Mouse (Mus musculus) right cerebral cortex, postnatal 4 days (tissue): ENCODE results near the gene Snapin.

Experiments
- DNase-seq: peaks from one replicate; pipeline ENCODE4 v3.0.0-alpha.2; 2022

The Snapin gene

DNA sequence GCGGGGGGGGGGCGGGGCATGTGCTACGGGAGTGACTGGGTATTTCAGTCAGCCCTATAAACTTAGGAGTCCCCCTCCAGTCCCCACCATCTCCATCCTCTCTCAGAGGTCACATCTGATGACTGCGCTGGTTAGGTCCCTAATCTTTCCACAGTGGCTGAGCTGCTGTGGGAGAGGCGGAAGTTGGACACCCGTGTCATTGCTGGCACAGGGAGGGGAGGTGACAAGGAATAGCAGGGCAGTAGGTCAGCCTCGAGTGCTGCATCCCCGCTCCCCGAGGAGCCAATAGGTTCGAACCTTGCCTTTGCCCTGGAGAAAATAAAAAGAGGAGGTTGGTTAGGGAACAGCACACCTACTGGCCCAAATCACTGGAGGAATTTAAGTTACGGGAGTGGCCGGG, 40.0 kb downstream of the Snapin start:
- no peak for DNase-seq

DNA sequence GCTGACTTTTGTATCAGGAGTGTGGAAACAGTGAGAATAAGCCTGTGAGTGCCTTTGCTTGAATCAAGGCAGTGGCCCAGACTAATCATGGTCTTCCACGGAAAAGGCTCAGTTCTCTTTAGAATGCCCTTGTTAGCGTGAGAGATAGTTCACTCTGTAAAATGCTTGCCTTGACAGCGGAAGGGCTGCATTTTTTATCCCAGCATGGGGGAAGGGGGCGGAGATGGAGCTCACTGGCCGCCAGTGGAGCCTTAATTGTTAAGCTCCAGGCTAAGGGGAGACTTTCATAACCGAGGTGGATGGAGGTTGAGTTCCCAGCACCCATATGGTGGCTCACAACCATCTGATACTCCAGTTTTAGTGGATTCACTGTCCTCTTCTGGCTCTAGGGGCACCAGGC, 42.2 kb downstream of the Snapin start:
- no peak for DNase-seq

DNA sequence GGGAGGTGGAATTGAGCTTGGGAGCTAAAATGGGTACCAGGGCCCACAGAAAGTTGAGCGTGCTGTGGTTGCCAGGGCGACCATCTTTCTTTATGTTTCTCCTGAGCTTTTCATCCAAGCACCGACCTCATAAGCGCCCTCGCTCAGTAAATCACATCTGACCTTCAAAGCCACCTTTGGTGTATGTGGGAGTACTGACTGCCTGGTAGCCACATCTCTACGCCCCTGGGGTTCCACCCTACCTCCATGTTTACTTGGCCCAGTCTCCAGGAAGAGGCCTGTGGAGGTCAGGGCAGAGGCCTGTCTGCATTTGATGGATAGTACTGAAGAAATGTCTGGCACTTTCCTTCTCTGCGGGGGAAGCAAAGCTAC, 43.7 kb downstream of the Snapin start:
- peak; percentile 7 for DNase-seq

DNA sequence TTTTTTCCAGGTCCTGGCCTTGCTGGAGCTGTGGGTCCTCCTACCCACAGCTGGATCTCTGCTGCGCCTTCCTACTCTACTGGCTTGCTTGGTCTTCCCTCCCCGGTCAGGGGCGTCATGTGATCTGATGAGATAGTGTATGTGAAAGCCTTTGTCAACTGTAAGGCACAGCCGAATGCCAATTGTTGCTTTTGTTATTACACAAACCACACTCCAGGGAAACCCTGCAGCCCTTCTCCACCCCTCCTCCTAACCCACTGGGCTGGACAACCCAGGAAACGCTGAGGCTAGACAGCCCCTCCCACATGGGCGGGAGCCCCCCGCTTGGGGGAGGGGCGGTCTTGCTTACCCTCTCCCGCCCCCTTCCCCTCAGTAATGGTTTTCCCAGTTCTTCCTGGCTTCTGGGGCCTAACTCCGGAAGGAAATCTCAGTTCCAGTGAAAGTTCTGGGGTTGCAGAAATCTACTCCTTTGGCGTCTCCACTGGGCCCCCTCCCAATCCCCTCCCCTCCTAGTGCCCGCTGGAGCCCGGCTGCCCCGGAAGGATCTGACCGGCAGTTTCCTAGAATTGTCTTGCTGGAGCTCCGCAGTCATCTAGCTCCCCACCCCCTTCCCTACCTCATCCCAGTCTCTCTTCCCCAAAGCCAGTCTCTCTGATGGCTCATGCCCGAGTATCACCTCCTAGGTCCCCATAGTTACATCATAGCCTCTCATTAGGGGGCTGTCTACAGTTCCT, 44.3 kb downstream of the Snapin start:
- peak; percentile 80 for DNase-seq

GRCm38 (mm10) chr3:90445417-90446200, 45.2 kb downstream of the Snapin start:
- DNase-seq: no peak

GRCm38 (mm10) chr3:90443977-90444376, 46.9 kb downstream of the Snapin start:
- no peak for DNase-seq

DNA sequence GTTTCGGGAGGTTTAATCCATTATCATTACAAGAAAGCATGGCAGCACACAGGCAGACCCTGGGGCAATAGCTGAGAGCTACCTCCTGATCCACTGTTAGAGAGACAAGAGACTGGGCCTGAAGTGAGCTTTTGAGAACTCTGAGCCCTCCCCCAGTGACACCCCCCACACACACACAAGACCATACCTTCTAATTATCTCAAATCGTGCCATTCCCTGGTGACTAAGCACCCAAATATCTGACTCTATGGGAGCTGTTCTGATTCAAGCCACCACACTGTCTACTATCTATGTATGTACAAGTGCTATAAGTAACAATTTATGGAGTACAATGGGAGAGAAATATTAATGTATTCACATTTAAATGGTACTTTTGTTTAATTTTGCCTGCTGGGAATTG, 50.1 kb downstream of the Snapin start:
- no peak for DNase-seq
